Mouse (Mus musculus) left cerebral cortex, postnatal 14 days (tissue): ENCODE measurements at regions not wholly inside any gene's neighbourhood (a gene's known extent, or its start where the extent isn't known, plus 50 kb on each side); places are given as distances from the start of the nearest gene placed in this dataset.

Experiments
- DNase-seq, 2 experiments: peaks; one replicate each; pipeline ENCODE4 v3.0.0; 2021 to 2022; ENCODE audit warnings: low spot score in 2 of 2, mixed read lengths in 1 of 2
- intact Hi-C: fragments of 180-260 bp; cut with DNase I; formaldehyde crosslinking; loops from one replicate; pipeline ENCODE4 v1.15.1; 2025

DNA sequence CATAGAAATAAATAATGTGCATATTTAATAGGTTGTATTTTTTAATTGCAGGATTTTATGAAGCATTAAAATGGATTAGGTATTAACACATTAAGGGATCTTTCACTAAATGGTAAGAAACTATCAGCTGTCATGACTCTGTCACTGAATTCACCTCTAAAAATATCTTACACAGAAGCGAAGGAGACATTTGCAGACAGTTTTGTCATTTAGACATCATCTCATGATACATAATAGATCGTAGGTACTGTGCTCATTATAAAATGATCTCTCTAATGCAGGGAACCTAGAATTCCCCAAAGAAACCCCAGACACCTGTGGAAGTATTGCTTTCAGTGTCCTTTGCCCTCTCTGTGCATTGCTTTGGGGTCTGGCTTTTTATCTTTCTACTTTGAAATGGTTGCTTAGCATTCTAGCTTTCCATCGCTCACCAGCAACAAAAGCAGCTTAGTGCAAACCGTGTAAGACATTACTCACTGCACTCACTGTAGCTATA lies 1270.5 kb downstream of the Olfm4 start:
- intact Hi-C loops: no loop called here
- no peak for DNase-seq

GRCm38 (mm10) chr14:81255423-81255822 lies 1271.5 kb downstream of the Olfm4 start:
- intact Hi-C loops: no loop called here
- DNase-seq: no peak

DNA sequence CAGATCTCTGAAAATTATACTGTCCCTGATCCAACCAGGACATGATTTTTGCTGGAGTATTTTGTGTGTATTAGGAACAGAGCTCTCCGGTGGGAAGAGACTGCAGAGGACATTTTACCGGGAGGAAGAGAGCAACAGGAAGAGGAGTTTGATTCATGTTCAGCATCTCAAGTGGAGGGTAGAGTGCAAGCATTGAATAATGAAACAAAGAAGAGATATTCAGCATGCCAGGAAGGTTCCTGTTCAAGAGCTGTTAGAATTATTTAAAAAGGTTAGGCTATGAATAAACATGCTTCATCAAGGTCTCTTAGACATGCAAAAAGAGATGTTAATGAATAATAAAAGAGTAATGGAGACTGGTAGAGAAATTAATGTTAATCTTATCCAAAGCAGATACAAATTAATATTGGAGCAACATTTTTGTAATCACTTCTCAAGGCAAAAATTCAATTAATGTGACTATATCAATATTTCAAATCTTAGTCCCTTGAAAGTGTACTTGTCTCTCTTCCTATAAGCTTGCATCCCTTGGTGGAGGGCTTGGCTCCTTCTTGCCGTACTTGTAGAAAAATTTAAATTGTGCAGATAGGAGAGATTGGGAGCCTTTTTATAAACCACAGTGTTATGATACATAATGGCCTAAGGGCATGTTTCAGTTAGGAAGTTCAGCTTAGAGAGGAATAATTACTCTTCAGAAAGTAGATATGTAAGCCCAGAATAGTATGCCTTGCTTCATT lies 1283.9 kb downstream of the Olfm4 start:
- intact Hi-C loops: no loop called here
- no peak for DNase-seq

DNA sequence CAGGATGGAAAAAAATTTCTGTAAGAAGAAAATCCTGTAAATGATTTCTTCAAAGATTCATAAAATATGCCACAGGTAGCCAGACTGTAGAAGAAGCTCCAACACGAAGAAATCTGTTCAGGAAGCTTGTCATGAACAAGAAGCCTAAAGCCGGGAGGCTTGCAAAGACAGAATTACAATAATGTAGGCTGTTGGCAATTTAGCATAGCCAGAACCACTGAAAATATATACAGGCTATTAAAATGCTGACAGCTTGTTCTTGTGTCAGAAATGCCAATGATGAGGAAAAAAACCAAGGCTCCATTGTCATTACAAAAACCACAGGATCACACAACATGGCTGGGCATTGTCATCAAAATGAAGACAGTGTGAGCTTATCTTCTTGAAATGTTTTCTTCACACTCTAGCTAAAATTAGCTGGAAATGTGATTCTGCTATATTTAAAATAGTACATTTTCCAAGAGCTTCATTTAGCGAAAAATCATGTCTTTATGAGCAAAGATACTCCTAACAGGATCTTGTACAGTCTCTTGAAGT lies 1303.7 kb downstream of the Olfm4 start:
- DNase-seq: peak; percentile 2 to 34
- intact Hi-C loops: no loop called here

- peak in 1 of 2 experiments; percentile 1 for DNase-seq
- intact Hi-C loops: no loop called here
Observed at GRCm38 (mm10) chr14:81307160-81307559, 1323.3 kb downstream of the Olfm4 start.

GRCm38 (mm10) chr14:81341058-81341457 lies 1357.2 kb downstream of the Olfm4 start:
- no peak for DNase-seq
- intact Hi-C loops: no loop called here

GRCm38 (mm10) chr14:81387566-81387965 lies 1403.7 kb downstream of the Olfm4 start:
- no peak for DNase-seq

More at GRCm38 (mm10) chr14:81387566-81387965, 1403.7 kb downstream of the Olfm4 start:
- intact Hi-C loops: no loop called here
